Mouse (Mus musculus): ENCODE measurements at regions not wholly inside any gene's neighbourhood (a gene's known extent, or its start where the extent isn't known, plus 50 kb on each side); places are given as distances from the start of the nearest gene placed in this dataset.

GRCm38 (mm10) chr7:113022516-113022915, 68.8 kb downstream of the Rassf10 start:
- no peak for TF ChIP-seq E2F4 (IDR thresholded peaks at IDR 0.05; ENCODE audit: insufficient read depth)
- no peak for TF ChIP-seq MAX (IDR thresholded peaks at IDR 0.05; ENCODE audit: low read depth)
- TF ChIP-seq CEBPB (IDR thresholded peaks at IDR 0.05; ENCODE audit: insufficient read depth, poor library complexity, severe bottlenecking): no peak
- no peak for TF ChIP-seq POLR2A (IDR thresholded peaks at IDR 0.05; ENCODE audit: insufficient read length, low read depth)
